10 mouse cellular contexts compared by ENCODE assay signal in genomic region chr12:107928464-107928901, GRCm38 (mm10).
DNase-seq lines count a peak whose midpoint lies in the region; ATAC-seq and TF ChIP-seq lines count a peak whose summit lies in the region.
"Had no signal": no experiment of that assay in that cellular context is flagged by ENCODE, and none has a peak within 500 bp of the region (broad histone marks: within the 10 kb centered on the region; RNA-seq: fewer than 3 reads in every experiment).

No protein-coding gene starts in this region.

- H3K4me3 ChIP-seq in left cerebral cortex, adult 2 months = peak overlapping the region; percentile 17; the same call in 1 of the 2 replicates
- H3K4me3 ChIP-seq in embryonic facial prominence, embryonic 15.5 days (replicated peaks) = no peak overlapping the region
- H3K4me3 ChIP-seq in limb, embryonic 14.5 days (replicated peaks; ENCODE audit: low read length) = no peak overlapping the region
- no peak overlapping the region for H3K4me3 ChIP-seq in liver, postnatal 0 days (ENCODE audit: low read depth, low read length)

- intact Hi-C loops in left cerebral cortex, adult 2 months (cut with DNase I) = loop anchor here (5.0 kb wide), 1 partner anchor 116 kb away; no protein-coding TSS in a partner anchor

- peak overlapping the region; percentile 40 for H3K4me2 ChIP-seq in embryonic facial prominence, embryonic 15.5 days (replicated peaks)
- H3K4me2 ChIP-seq in limb, embryonic 14.5 days (replicated peaks; ENCODE audit: low read depth, low read length, severe bottlenecking) = peak overlapping the region; percentile 40
- no peak overlapping the region for H3K4me2 ChIP-seq in liver, postnatal 0 days (ENCODE audit: low read depth, low read length)

- H3K36me3 ChIP-seq in embryonic facial prominence, embryonic 15.5 days = no peaks in the 10 kb centered on the region
- H3K36me3 ChIP-seq in limb, embryonic 14.5 days (ENCODE audit: control insufficient read depth, insufficient read depth, low read length) = no peaks in the 10 kb centered on the region
- no peaks in the 10 kb centered on the region for H3K36me3 ChIP-seq in liver, postnatal 0 days (replicated peaks; ENCODE audit: insufficient read depth, low read length)
- H3K36me3 ChIP-seq: G1E had no signal

- TF ChIP-seq EP300 in liver, postnatal 0 days (IDR thresholded peaks at IDR 0.05; ENCODE audit: low read depth) = no peak

- DNase-seq in left cerebral cortex, adult 2 months (ENCODE audit: extremely low spot score in 1 of 2, low spot score in 2 of 2) = no peak
- no peak for DNase-seq in left cerebral cortex, adult 11 months (ENCODE audit: low spot score)
- peak; percentile 96 for DNase-seq in brain, embryonic 14.5 days (ENCODE audit: low read depth)
- DNase-seq in limb, embryonic 14.5 days (ENCODE audit: low spot score) = peak; percentile 36
- DNase-seq in liver, postnatal 0 days = no peak
- DNase-seq in urinary bladder, adult 18-20 months (ENCODE audit: low spot score in 2 of 2) = no peak
- DNase-seq: cerebellum, adult 2 months had no signal

- TF ChIP-seq CTCF in left cerebral cortex, adult 2 months (IDR thresholded peaks at IDR 0.05) = peak; percentile 15; the same call in 1 of the 2 replicates
- TF ChIP-seq CTCF in brain, embryonic 14.5 days (IDR thresholded peaks at IDR 0.05; ENCODE audit: borderline replicate concordance, extremely low read depth, insufficient read depth, insufficient read length) = peak; percentile 48; the same call in 1 of the 2 replicates
- TF ChIP-seq CTCF in liver, postnatal 0 days (IDR thresholded peaks at IDR 0.05; ENCODE audit: low read depth) = no peak

- no peak for TF ChIP-seq POLR2A in brain, embryonic 14.5 days (IDR thresholded peaks at IDR 0.05; ENCODE audit: borderline replicate concordance, extremely low read depth, insufficient read depth, insufficient read length, poor library complexity, severe bottlenecking)
- TF ChIP-seq POLR2A in limb, embryonic 14.5 days (IDR thresholded peaks at IDR 0.05; ENCODE audit: borderline replicate concordance, extremely low read depth, insufficient read depth, insufficient read length) = no peak

- no peak overlapping the region for H3K9ac ChIP-seq in embryonic facial prominence, embryonic 15.5 days
- H3K9ac ChIP-seq in limb, embryonic 14.5 days (ENCODE audit: low read depth, low read length, severe bottlenecking) = no peak overlapping the region
- no peak overlapping the region for H3K9ac ChIP-seq in liver, postnatal 0 days (replicated peaks)

- H3K9me3 ChIP-seq in embryonic facial prominence, embryonic 15.5 days (replicated peaks) = no peaks in the 10 kb centered on the region
- no peaks in the 10 kb centered on the region for H3K9me3 ChIP-seq in limb, embryonic 14.5 days (ENCODE audit: control insufficient read depth, low read length)
- H3K9me3 ChIP-seq in liver, postnatal 0 days (ENCODE audit: low read length) = no peaks in the 10 kb centered on the region

- H3K4me1 ChIP-seq in embryonic facial prominence, embryonic 15.5 days = peaks cover 87% of the 10 kb centered on the region
- peaks cover 55% of the 10 kb centered on the region for H3K4me1 ChIP-seq in limb, embryonic 14.5 days (ENCODE audit: control insufficient read depth, insufficient read depth, low read length)
- no peaks in the 10 kb centered on the region for H3K4me1 ChIP-seq in liver, postnatal 0 days (ENCODE audit: insufficient read depth)

- no peaks in the 10 kb centered on the region for H3K27me3 ChIP-seq in embryonic facial prominence, embryonic 15.5 days
- no peaks in the 10 kb centered on the region for H3K27me3 ChIP-seq in limb, embryonic 14.5 days (ENCODE audit: control insufficient read depth, insufficient read depth, low read length)
- H3K27me3 ChIP-seq in liver, postnatal 0 days (ENCODE audit: insufficient read depth, low read length) = no peaks in the 10 kb centered on the region

- H3K27ac ChIP-seq in left cerebral cortex, adult 2 months = peak overlapping the region; percentile 66; the same call in 1 of the 2 replicates
- H3K27ac ChIP-seq in embryonic facial prominence, embryonic 15.5 days (replicated peaks) = peak overlapping the region; percentile 58
- no peak overlapping the region for H3K27ac ChIP-seq in limb, embryonic 14.5 days (replicated peaks; ENCODE audit: low read depth, low read length)
- no peak overlapping the region for H3K27ac ChIP-seq in liver, postnatal 0 days (ENCODE audit: low read depth)

- 29% methylated on average over 15 of the region's 15 CpGs for WGBS in embryonic facial prominence, embryonic 15.5 days
- WGBS in limb, embryonic 14.5 days = 31% methylated on average over 15 of the region's 15 CpGs
- WGBS in liver, postnatal 0 days (ENCODE audit: insufficient replicate concordance) = 81% methylated on average over 15 of the region's 15 CpGs

- ATAC-seq in embryonic facial prominence, embryonic 15.5 days (ENCODE audit: insufficient number of reproducible peaks, low FRiP score, low TSS enrichment, low read depth) = no peak
- peak; percentile 5; the same call in 1 of the 2 replicates for ATAC-seq in limb, embryonic 14.5 days (ENCODE audit: low FRiP score, low read depth)
- no peak for ATAC-seq in liver, postnatal 0 days
- ATAC-seq in cerebellum, adult (ENCODE audit: insufficient number of reproducible peaks, low FRiP score, low TSS enrichment) = no peak

Comparison
In these comparisons a context has a peak if more than half of its experiments do, and no peak if none do; other contexts are left out.
1. DNase-seq: peak in brain, embryonic 14.5 days (single experiment) and limb, embryonic 14.5 days (single experiment); none in left cerebral cortex, adult 2 months (0 of 2), left cerebral cortex, adult 11 months (single experiment), liver, postnatal 0 days (single experiment) and urinary bladder, adult 18-20 months (0 of 2).
2. H3K27ac ChIP-seq: peak in left cerebral cortex, adult 2 months (single experiment) and embryonic facial prominence, embryonic 15.5 days (single experiment); none in limb, embryonic 14.5 days (single experiment) and liver, postnatal 0 days (single experiment).